Mouse (Mus musculus) Patski (cell line): ENCODE measurements around the gene Chil1. TPM values are rescaled to one million over a fixed set of nuclear protein-coding genes. Genes with fewer than 3 reads are reported as not detected.
A peak's percentile ranks its signal among the peaks of the same experiment; 100 is the strongest.

ENCODE experiments used
- ATAC-seq: fragments of 100-300 bp; one replicate; pipeline ENCODE4 v1.8.0; 2021
- CTCF ChIA-PET: fragments of 350-600 bp; sonication (Branson Sonifier 250); formaldehyde crosslinking; loops from one replicate; lab custom pipeline; 2022; ENCODE audit warnings: inconsistent platforms; lab: Charles Lee
- POLR2A ChIA-PET: fragments of 350-600 bp; sonication (Branson Sonifier 250); formaldehyde crosslinking; loops from one replicate; lab custom pipeline; 2022; ENCODE audit warnings: antibody characterized with exemption, inconsistent platforms; lab: Charles Lee
- DNase-seq: peaks from one replicate; pipeline ENCODE4 v3.0.0-alpha.2; 2011; ENCODE audit warnings: low read depth, low spot score
- H3K27me3 ChIP-seq: fragments of 371-371 bp; one replicate; pipeline ENCODE4 v1.5.1; 2021
- CTCF ChIP-seq: fragments of 100-300 bp; IDR thresholded peaks from one replicate; pipeline ENCODE4 v1.5.1; 2021
- in situ Hi-C: fragments of 300-500 bp; cut with MboI; formaldehyde crosslinking; loops from 3 replicates; pipeline ENCODE4 v1.11.1; 2018; ENCODE audit warnings: low pct_unique_long_range_greater_than_20kb, mixed read lengths
- polyA plus RNA-seq: library from polyadenylated mRNA; unstranded; gene quantifications from one replicate; pipeline ENCODE4 v1.2.3, GENCODE M21; 2021

Chil1 gene
- polyA plus RNA-seq, 1 experiment from 2014 or later: 1.6 TPM

DNA sequence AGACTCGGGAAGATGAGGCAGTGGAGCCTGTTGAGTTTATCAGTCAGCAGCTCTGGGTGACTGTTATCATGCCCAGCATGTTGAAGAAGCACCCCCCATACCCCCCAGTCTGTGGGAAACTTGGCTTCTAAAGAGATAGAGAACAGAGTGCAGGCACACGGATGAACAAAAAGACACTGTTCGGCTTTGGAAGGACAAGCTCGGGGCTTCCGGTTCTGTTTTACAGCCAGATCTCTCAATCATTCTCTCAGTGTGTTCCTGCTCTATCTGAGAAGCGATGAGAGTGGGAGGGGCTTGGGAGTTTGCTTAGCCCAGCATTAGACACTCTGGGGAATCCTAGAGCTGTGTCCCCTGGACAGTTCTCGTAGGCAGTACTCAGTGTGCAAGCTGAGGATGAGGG lies 31.4 kb downstream of the Chil1 start:
- in situ Hi-C loops: no loop called here
- POLR2A ChIA-PET: no interaction called here
- no peak for TF ChIP-seq CTCF
- CTCF ChIA-PET: no interaction called here
- H3K27me3 ChIP-seq: no peaks in the 10 kb centered on the region
- DNase-seq: no peak
- ATAC-seq: no peak

DNA sequence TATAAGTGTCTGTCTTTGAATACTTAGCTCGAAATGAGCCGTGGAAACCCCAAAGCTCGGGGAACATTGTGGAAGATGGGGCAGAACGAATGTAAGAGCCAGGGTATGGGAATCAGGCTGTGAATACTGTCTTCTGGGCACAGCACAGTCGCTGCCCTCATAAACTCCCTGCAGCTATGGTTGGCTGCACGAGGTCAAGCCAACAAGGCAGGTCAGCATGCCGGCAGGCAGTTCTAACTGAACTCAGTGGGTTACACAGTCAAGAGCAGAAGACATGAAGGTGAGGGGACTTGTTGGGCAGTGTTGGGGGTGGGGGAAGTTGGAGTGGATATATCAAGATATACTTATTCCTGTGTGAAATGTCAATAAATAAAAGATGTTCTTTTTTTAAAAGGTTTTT lies 33.1 kb downstream of the Chil1 start:
- ChIA-PET POLR2A (interaction anchor here (0.6 to 0.8 kb wide), 2 partner anchors 10 to 105 kb away, joined by 4 read pairs; no protein-coding TSS in a partner anchor), CTCF (interaction anchor here (1.0 kb wide), 1 partner anchor 10 kb away, joined by 5 read pairs; no protein-coding TSS in a partner anchor)
- DNase-seq: no peak
- in situ Hi-C loops: no loop called here
- TF ChIP-seq CTCF: no peak
- no peak for ATAC-seq
- no peaks in the 10 kb centered on the region for H3K27me3 ChIP-seq

DNA sequence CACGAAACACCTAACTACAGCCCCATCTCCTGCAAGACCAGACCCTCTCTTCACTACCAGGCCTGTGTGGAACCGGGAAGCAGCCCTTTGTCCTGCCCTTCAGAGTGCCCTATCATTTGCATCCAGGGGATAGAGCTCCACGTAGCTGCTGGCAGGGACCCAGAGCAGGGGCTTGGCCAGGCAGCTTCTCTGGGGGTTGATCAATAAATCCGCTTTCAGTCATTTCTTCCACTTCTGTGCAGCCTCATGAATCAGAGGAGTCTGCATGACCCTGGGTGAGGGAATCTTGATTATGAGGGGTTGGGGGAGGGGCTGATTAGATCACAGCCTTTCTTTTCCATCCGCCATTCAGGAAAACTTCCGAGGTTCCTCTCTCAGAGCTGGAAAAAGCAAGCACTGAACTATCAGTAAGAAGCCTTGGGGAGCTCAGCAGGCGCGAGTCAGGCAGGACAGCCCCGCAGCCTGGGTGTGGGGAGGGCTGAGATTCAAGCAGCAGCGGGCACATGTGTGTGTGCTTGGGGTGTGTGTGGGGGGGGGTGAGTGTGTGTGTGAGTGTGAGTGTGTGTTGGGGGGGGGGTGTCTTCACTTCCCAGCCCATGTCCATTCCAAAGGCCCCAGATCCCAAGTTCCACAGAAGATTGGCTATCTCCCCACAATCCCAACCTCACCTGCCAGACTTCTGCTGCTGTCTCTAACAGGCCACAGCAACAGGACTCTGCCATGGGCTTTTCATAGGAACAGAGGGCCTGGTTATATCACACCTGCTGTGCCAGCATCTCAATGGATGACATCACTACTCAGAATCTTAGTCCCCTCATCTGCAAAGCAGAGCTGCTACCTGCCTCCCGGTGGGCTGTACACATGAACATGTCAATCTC lies 34.0 kb downstream of the Chil1 start:
- no peak for TF ChIP-seq CTCF
- POLR2A ChIA-PET: interaction anchor here (0.6 to 0.8 kb wide), 2 partner anchors 10 to 106 kb away, joined by 4 read pairs; no protein-coding TSS in a partner anchor

DNA sequence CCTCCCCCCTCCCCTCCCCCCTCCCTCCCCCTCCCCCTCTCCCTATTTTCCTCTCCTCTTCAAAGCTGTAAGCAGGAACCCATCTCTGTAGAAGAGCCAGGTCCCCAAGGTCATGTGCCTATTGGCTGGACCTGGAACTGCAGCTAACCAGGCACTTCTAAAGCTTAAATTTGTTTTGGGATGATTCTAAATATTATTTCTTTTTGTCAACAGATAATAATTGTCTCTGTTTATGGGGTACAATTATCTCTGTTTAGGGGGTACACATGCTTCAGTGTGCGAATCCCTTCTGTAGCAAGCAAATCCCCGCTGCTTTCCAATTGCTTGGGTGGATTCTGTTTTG lies 34.6 kb downstream of the Chil1 start:
- DNase-seq: no peak
- in situ Hi-C loops: no loop called here
- no peak for TF ChIP-seq CTCF
- no peaks in the 10 kb centered on the region for H3K27me3 ChIP-seq
- ChIA-PET CTCF (no interaction called here), POLR2A (no interaction called here)
- ATAC-seq: no peak

More for the DNA sequence above, 34.0 kb downstream of the Chil1 start:
- ATAC-seq (no peak), DNase-seq (no peak)
- CTCF ChIA-PET: interaction anchor here (1.0 kb wide), 1 partner anchor 11 kb away, joined by 5 read pairs; no protein-coding TSS in a partner anchor
- no peaks in the 10 kb centered on the region for H3K27me3 ChIP-seq
- in situ Hi-C loops: no loop called here

DNA sequence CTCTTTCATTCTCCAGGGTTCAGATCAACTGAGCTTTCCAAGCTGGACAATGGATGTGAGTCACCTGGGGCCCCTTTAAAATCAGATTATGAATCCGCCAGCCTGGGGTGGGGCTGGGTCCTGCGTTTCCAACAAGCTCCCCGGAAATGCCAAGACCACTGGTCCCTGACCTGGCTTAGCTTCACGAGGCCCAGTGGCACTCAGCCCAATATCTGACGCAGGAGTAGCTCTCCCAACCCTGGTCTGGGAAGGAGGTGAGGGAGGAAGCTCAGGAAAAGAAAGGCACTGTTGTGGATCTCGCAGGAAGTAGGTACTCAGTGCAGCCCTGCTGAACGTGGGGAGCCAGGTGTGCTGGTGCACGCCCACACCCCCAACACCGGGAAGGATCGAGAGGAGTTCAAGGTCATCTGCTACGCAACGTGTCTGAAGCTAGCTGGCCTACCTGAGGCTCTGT lies 35.1 kb downstream of the Chil1 start:
- TF ChIP-seq CTCF: no peak
- in situ Hi-C loops: no loop called here
- POLR2A ChIA-PET: interaction anchor here (0.5 to 0.6 kb wide), 2 partner anchors 72 to 566 kb away, joined by 3 to 4 read pairs; no protein-coding TSS in a partner anchor
- no peaks in the 10 kb centered on the region for H3K27me3 ChIP-seq
- CTCF ChIA-PET: no interaction called here
- peak; percentile 87 for DNase-seq
- ATAC-seq: peak; percentile 82

DNA sequence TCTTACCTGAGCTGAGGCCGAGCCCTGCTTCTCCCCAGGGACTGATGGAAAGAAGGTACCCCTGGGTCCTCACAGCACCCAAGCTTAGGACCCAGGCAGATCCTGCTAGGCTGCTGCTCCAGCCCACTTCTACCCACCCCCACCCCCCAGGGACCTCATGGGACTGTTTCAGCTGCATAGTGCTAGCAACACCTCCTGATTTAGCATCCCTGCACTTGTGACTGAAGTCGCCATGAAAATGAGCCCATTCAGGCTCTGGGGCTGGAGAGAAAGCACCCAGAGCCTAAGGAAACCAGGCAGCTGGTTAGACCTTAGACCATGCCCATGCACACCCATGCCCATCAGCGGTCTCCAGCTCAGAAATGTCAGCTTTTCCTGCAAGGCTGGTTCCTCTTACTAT lies 36.0 kb downstream of the Chil1 start:
- TF ChIP-seq CTCF: no peak
- POLR2A ChIA-PET: interaction anchor here (0.6 kb wide), 1 partner anchor 71 kb away, joined by 4 read pairs; no protein-coding TSS in a partner anchor
- DNase-seq (no peak), ATAC-seq (no peak)
- no peaks in the 10 kb centered on the region for H3K27me3 ChIP-seq
- CTCF ChIA-PET: no interaction called here
- in situ Hi-C loops: no loop called here

DNA sequence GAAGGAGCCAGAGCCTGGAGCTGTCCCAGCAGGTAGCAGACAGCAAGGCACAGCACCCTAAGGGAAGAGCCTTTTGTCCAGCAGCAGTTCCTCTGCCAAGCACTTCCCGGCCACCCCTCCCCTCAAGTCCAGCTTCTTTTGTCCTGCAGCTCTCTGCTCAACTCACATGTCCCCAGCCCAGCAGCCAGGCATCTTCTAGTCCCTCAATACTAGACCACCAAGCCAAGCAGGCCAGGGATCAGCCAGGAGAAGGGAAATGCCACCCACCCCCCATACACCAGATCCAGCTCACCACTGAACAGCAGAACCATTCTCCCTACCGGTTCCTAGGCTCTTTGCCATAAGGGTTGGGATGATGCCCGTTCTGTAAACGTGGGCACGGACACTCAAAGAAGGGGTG lies 37.6 kb downstream of the Chil1 start:
- in situ Hi-C loops: no loop called here
- H3K27me3 ChIP-seq: no peaks in the 10 kb centered on the region
- DNase-seq (no peak), ATAC-seq (no peak)
- CTCF ChIA-PET: no interaction called here
- POLR2A ChIA-PET: no interaction called here
- no peak for TF ChIP-seq CTCF

DNA sequence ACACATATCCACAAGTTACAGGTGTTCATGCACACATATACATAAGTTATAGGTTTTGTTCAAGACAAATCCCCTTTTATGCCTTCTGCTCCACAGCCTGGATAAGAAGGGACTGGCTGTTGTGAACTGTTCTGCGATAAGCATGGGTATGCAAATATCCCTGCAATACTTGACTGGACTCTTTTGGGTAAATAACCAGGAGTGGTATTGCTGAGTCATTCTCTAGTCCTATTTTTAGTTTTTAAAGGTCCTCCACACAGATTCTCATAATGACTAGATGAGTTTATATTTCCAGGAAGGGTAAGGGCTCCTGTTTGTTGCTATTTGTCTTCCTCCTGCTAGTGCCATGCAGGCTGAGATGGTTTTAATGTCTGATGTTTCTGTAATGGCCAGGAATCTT lies 39.2 kb downstream of the Chil1 start:
- no peak for TF ChIP-seq CTCF
- H3K27me3 ChIP-seq: no peaks in the 10 kb centered on the region
- ATAC-seq (no peak), DNase-seq (peak; percentile 38)
- CTCF ChIA-PET: no interaction called here
- POLR2A ChIA-PET: no interaction called here
- in situ Hi-C loops: no loop called here

DNA sequence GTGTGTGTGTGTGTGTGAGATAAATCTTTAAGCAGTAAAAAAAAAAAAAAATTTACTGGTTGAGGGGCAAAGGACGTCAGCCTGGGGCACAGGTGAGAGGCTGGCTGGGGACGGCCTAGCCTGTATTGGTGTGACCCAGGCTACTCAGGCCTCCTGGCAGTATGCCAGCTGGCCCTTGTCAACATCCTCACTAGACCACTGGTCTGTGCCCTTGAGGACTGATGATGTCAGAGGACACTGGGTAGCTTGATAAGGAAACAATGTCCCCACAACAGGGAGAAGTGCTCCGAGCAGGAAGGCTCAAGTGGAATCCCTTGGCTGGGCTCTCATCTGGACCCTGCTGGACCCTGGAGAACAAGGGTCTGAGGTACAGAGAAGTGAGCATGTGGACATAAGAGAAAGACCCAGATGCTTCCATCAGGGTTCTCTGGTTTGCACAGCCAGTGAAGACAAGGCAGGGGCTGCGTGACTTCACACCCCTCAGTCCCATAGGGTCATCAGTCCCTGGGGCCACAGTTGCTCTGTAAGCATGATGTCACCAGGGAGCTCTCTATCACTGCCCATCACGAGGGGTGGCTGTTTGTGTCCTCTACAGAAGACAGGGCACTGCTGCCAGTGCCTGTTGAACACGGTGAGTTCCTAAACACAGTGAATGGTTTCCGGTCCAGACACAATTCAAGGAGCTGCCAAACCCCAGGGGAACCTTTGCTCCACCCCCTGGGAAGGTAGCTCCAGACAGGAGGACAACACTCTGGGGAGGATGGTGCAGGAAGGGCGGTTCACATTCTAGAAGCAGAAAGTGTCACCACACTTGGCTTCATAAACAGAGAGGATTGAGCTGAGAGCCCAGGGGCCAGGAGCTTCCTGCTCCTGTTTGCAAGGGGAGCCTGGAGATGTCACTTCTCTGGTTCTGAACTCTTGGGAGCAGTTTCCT lies 40.4 kb downstream of the Chil1 start:
- no peak for ATAC-seq
- ChIA-PET CTCF (interaction anchor here (0.8 to 1.0 kb wide), 2 partner anchors 71 to 102 kb away, joined by 3 read pairs; no protein-coding TSS in a partner anchor), POLR2A (no interaction called here)
- H3K27me3 ChIP-seq: no peaks in the 10 kb centered on the region
- no peak for TF ChIP-seq CTCF
- no peak for DNase-seq
- in situ Hi-C loops: no loop called here

DNA sequence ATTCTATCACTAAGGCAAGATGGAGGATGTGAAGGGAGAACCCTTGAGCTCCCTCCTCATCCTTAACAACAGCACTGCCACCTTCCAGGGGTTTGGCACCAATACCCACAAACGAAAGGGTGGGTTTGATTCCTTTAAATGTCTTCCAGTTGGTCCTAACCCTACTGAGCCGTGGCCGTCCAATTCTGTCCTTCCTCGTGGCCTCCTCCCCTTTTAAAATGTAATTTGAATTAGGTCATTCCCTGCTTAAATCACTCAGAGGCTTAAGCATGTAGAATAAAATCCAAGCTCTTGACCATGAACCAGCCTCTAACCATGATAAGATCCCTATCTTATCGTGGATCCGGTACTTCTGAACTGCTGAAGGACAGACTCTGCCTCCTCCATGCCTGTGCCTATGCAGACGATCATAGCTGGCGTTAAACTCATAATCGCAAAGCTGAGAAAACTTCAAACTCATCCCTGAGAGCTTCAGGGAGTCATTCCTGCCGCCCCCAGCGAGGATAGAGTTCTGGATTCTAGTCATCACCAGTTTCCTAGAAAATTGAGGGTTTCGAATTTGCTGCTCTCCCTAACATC lies 42.8 kb downstream of the Chil1 start:
- in situ Hi-C loops: no loop called here
- POLR2A ChIA-PET: interaction anchor here (0.6 to 1.1 kb wide), 2 partner anchors 13 to 233 kb away, joined by 4 to 7 read pairs; no protein-coding TSS in a partner anchor

More for the DNA sequence above, 42.8 kb downstream of the Chil1 start:
- ATAC-seq: no peak
- H3K27me3 ChIP-seq: no peaks in the 10 kb centered on the region
- no peak for TF ChIP-seq CTCF
- CTCF ChIA-PET: no interaction called here
- no peak for DNase-seq
